Mouse (Mus musculus): ENCODE data around the gene F2rl2. TPM values are rescaled to one million over a fixed set of nuclear protein-coding genes. Genes with fewer than 3 reads are reported as not detected.

F2rl2 gene
- total RNA-seq (2012; rRNA removed), result 0.07 TPM in 1 of 2 replicates, not detected in the other
- under 1 TPM in 1 of 2 experiments, not detected in 1; 0.04 TPM for polyA plus RNA-seq (2012; ENCODE audit: insufficient read depth in 1 of 2, insufficient read length in 2 of 2, low read depth in 1 of 2, low replicate concordance in 2 of 2, missing spikeins in 1 of 2)

- Histone ChIP-seq H3K79me2 (ENCODE audit: control insufficient read depth, insufficient read depth, low read length, poor library complexity) (no peaks in the 10 kb centered on the region), H3K27ac (ENCODE audit: control insufficient read depth, low read depth, low read length) (no peak within 1 kb of the TSS), H3K4me3 (ENCODE audit: control insufficient read depth in 1 of 2, insufficient read depth in 1 of 2, low read depth in 2 of 2, low read length in 2 of 2) (no peak within 1 kb of the TSS), H3K4me1 (ENCODE audit: control insufficient read depth in 1 of 2, insufficient read depth in 2 of 2, low read length in 2 of 2) (peaks cover 0 to 4% of the 10 kb centered on the region in 2 experiments; a peak in 2 of 4 replicates), H3K27me3 (ENCODE audit: control insufficient read depth in 1 of 2, insufficient read depth in 2 of 2, low read length in 2 of 2) (no peaks in the 10 kb centered on the region), H3K9me3 (replicated peaks; ENCODE audit: insufficient read depth, low read length) (no peaks in the 10 kb centered on the region), H3K36me3 (ENCODE audit: control insufficient read depth in 1 of 2, insufficient read depth in 2 of 2, low read length in 2 of 2) (peaks cover 0 to 3% of the 10 kb centered on the region in 2 experiments; a peak in 1 of 4 replicates), H3K9ac (ENCODE audit: control insufficient read depth, low read depth, low read length, poor library complexity, severe bottlenecking) (no peak within 1 kb of the TSS)
- DNase-seq (ENCODE audit: low read depth, low spot score), result no peak
- TF ChIP-seq MAZ (IDR thresholded peaks at IDR 0.05; ENCODE audit: low read depth, low read length) (no peak), ZKSCAN1 (IDR thresholded peaks at IDR 0.05; ENCODE audit: low read depth, low read length) (no peak), EP300 (IDR thresholded peaks at IDR 0.05; ENCODE audit: low read depth in 1 of 2, low read length in 2 of 2) (no peak), CHD2 (IDR thresholded peaks at IDR 0.05; ENCODE audit: low read length) (no peak), GATA1 (IDR thresholded peaks at IDR 0.05; ENCODE audit: low read depth, low read length) (no peak), JUND (IDR thresholded peaks at IDR 0.05; ENCODE audit: low read depth, low read length) (no peak), ZC3H11A (IDR thresholded peaks at IDR 0.05; ENCODE audit: low read depth, low read length) (no peak)
These were observed at the start of gene F2rl2 for GRCm38 (mm10) chr13:95696654-95697163. F2rl2 (plus strand) TSS chr13:95696853.

- H3K27ac ChIP-seq (ENCODE audit: control insufficient read depth, low read depth, low read length), result no peak overlapping the region
- no peak overlapping the region for H3K9ac ChIP-seq (ENCODE audit: control insufficient read depth, low read depth, low read length, poor library complexity, severe bottlenecking)
- no peaks in the 10 kb centered on the region; a peak in 1 of 4 replicates for H3K36me3 ChIP-seq (ENCODE audit: control insufficient read depth in 1 of 2, insufficient read depth in 2 of 2, low read length in 2 of 2)
- TF ChIP-seq CTCF (IDR thresholded peaks at IDR 0.05 in 2 of 3, conservative IDR thresholded peaks at IDR 0.05 in 1 of 3; ENCODE audit: control insufficient read depth in 1 of 3, insufficient read depth in 1 of 3, low read depth in 2 of 3, low read length in 3 of 3, poor library complexity in 1 of 3, severe bottlenecking in 1 of 3) (no peak), UBTF (IDR thresholded peaks at IDR 0.05; ENCODE audit: borderline replicate concordance, insufficient read depth, low read depth, low read length) (no peak), CHD1 (IDR thresholded peaks at IDR 0.05; ENCODE audit: low read depth, low read length) (no peak), SMC3 (IDR thresholded peaks at IDR 0.05; ENCODE audit: low read depth, low read length) (no peak), ELF1 (IDR thresholded peaks at IDR 0.05; ENCODE audit: low read depth, low read length) (no peak)
- no peaks in the 10 kb centered on the region for H3K27me3 ChIP-seq (ENCODE audit: control insufficient read depth in 1 of 2, insufficient read depth in 2 of 2, low read length in 2 of 2)
- H3K4me1 ChIP-seq (ENCODE audit: control insufficient read depth in 1 of 2, insufficient read depth in 2 of 2, low read length in 2 of 2), result peaks cover 0 to 9% of the 10 kb centered on the region in 2 experiments; a peak in 2 of 4 replicates
- no peaks in the 10 kb centered on the region for H3K9me3 ChIP-seq (replicated peaks; ENCODE audit: insufficient read depth, low read length)
- no peaks in the 10 kb centered on the region for H3K79me2 ChIP-seq (ENCODE audit: control insufficient read depth, insufficient read depth, low read length, poor library complexity)
- DNase-seq (ENCODE audit: low read depth, low spot score), result no peak
- no peak overlapping the region for H3K4me3 ChIP-seq (ENCODE audit: control insufficient read depth in 1 of 2, insufficient read depth in 1 of 2, low read depth in 2 of 2, low read length in 2 of 2)
These were observed 49.4 kb upstream of the F2rl2 start for GRCm38 (mm10) chr13:95647248-95647647.

- no peaks in the 10 kb centered on the region for H3K27me3 ChIP-seq (ENCODE audit: control insufficient read depth in 1 of 2, insufficient read depth in 2 of 2, low read length in 2 of 2)
- no peaks in the 10 kb centered on the region for H3K79me2 ChIP-seq (ENCODE audit: control insufficient read depth, insufficient read depth, low read length, poor library complexity)
- no peak overlapping the region for H3K27ac ChIP-seq (ENCODE audit: control insufficient read depth, low read depth, low read length)
- no peak for DNase-seq (ENCODE audit: low read depth, low spot score)
- H3K4me1 ChIP-seq (ENCODE audit: control insufficient read depth in 1 of 2, insufficient read depth in 2 of 2, low read length in 2 of 2), result peaks cover 4 to 29% of the 10 kb centered on the region in 2 experiments
- H3K9ac ChIP-seq (ENCODE audit: control insufficient read depth, low read depth, low read length, poor library complexity, severe bottlenecking), result no peak overlapping the region
- no peak overlapping the region for H3K4me3 ChIP-seq (ENCODE audit: control insufficient read depth in 1 of 2, insufficient read depth in 1 of 2, low read depth in 2 of 2, low read length in 2 of 2)
- no peaks in the 10 kb centered on the region for H3K9me3 ChIP-seq (replicated peaks; ENCODE audit: insufficient read depth, low read length)
- H3K36me3 ChIP-seq (ENCODE audit: control insufficient read depth in 1 of 2, insufficient read depth in 2 of 2, low read length in 2 of 2), result peaks cover 0 to 18% of the 10 kb centered on the region in 2 experiments; a peak in 2 of 4 replicates
- no peak for TF ChIP-seq RCOR1 (IDR thresholded peaks at IDR 0.05; ENCODE audit: low read depth, low read length)
- no peak for TF ChIP-seq RAD21 (IDR thresholded peaks at IDR 0.05; ENCODE audit: low read depth, low read length)
- no peak for TF ChIP-seq USF2 (IDR thresholded peaks at IDR 0.05; ENCODE audit: borderline replicate concordance in 1 of 2, insufficient read depth in 1 of 2, low read depth in 1 of 2, low read length in 2 of 2)
- no peak for TF ChIP-seq EP300 (IDR thresholded peaks at IDR 0.05; ENCODE audit: low read depth in 1 of 2, low read length in 2 of 2)
- no peak for TF ChIP-seq POLR2AphosphoS5 (IDR thresholded peaks at IDR 0.05; ENCODE audit: borderline replicate concordance, low read depth, low read length)
- TF ChIP-seq ETS1 (IDR thresholded peaks at IDR 0.05; ENCODE audit: low read depth, low read length), result no peak
- no peak for TF ChIP-seq ZNF384 (IDR thresholded peaks at IDR 0.05; ENCODE audit: low read depth, low read length)
- TF ChIP-seq SIN3A (IDR thresholded peaks at IDR 0.05; ENCODE audit: low read length), result no peak
- no peak for TF ChIP-seq MYB (IDR thresholded peaks at IDR 0.05; ENCODE audit: low read depth, low read length)
- TF ChIP-seq HCFC1 (IDR thresholded peaks at IDR 0.05; ENCODE audit: low read depth, low read length), result no peak
- no peak for TF ChIP-seq JUND (IDR thresholded peaks at IDR 0.05; ENCODE audit: low read depth, low read length)
- TF ChIP-seq TCF12 (IDR thresholded peaks at IDR 0.05; ENCODE audit: low read depth, low read length), result no peak
- TF ChIP-seq ZKSCAN1 (IDR thresholded peaks at IDR 0.05; ENCODE audit: low read depth, low read length), result no peak
- TF ChIP-seq MYC (IDR thresholded peaks at IDR 0.05; ENCODE audit: low read depth, low read length), result no peak
- TF ChIP-seq MAX (IDR thresholded peaks at IDR 0.05; ENCODE audit: low read length), result no peak
- no peak for TF ChIP-seq MEF2A (IDR thresholded peaks at IDR 0.05; ENCODE audit: extremely low read depth, insufficient replicate concordance, low read depth, low read length, poor library complexity, severe bottlenecking)
These were observed 46.7 kb upstream of the F2rl2 start for GRCm38 (mm10) chr13:95649941-95650340.
